Mouse (Mus musculus) liver, adult 2 months (tissue): ENCODE data around the gene Sost.

Experiments used
- CTCF ChIP-seq: fragments of 200-500 bp; IDR thresholded peaks from 2 replicates; pipeline ENCODE4 v1.5.1; 2011; ENCODE audit warnings: low read depth, low read length, control low read depth
- POLR2A ChIP-seq: fragments of 200-500 bp; IDR thresholded peaks from 2 replicates; pipeline ENCODE4 v1.6.1; 2011; ENCODE audit warnings: low read length, control low read depth; ENCODE audit not compliant: insufficient read depth; ENCODE audit errors: extremely low read depth

DNA sequence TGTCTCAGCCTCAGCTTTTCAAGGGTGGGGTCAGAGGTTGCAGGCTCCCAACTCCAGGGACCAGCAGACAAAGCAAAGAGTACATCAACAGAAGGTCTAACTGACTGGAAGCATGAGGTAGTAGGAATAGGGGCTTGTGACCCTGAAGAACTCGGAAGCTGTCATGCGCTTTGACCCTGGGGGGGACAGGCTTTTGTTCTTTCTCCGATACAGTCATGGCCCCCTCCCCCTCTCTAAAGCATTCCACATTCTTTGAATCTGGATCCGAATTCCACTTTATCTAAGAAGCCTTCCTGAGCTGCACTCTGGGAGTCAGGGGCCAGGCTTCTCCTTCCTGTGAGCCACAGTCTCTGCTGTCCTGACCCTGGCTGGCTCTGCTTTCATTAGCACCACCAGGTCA, 34.8 kb downstream of the Sost start:
- TF ChIP-seq CTCF, result no peak
- TF ChIP-seq POLR2A, result no peak
